Mouse (Mus musculus) lung, embryonic 14.5 days (tissue): ENCODE data around the gene Nmnat1. TPM values are rescaled to one million over a fixed set of nuclear protein-coding genes. Genes with fewer than 3 reads are reported as not detected.
"Not testable (repeated sequence)": the region's sequence is repeated elsewhere in the genome, so short reads cannot be mapped to it uniquely, and the experiment has no call there.

Experiments
- ATAC-seq: fragments of 200-750 bp; cut with Nextera tagmentation; 2 replicates; pipeline ENCODE4 v1.8.0; 2017; ENCODE audit warnings: mild to moderate bottlenecking, moderate TSS enrichment, moderate library complexity; ENCODE audit not compliant: insufficient read depth
- DNase-seq: peaks from one replicate; pipeline ENCODE4 v3.0.0-alpha.2; 2015
- H3K27ac ChIP-seq: fragments of 300-500 bp; sonication (generic); 2 replicates; pipeline ENCODE4 v1.5.1; 2014; ENCODE audit warnings: low read depth, mild to moderate bottlenecking, moderate library complexity
- H3K27me3 ChIP-seq: fragments of 300-500 bp; sonication (generic); 2 replicates; pipeline ENCODE4 v1.6.1; 2014; ENCODE audit warnings: low read length, control low read depth; ENCODE audit not compliant: insufficient read depth
- H3K36me3 ChIP-seq: fragments of 300-500 bp; sonication (generic); 2 replicates; pipeline ENCODE4 v1.6.1; 2014; ENCODE audit warnings: control low read depth; ENCODE audit not compliant: insufficient read depth
- H3K4me1 ChIP-seq: fragments of 300-500 bp; sonication (generic); 2 replicates; pipeline ENCODE4 v1.6.1; 2014; ENCODE audit warnings: antibody characterized with exemption, control low read depth; ENCODE audit not compliant: insufficient read depth
- H3K4me2 ChIP-seq: fragments of 300-500 bp; sonication (generic); 2 replicates; pipeline ENCODE4 v1.6.1; 2014; ENCODE audit warnings: mild to moderate bottlenecking
- H3K4me3 ChIP-seq: fragments of 300-500 bp; sonication (generic); 2 replicates; pipeline ENCODE4 v1.5.1; 2014; ENCODE audit warnings: low read depth, low read length
- H3K9ac ChIP-seq: fragments of 300-500 bp; sonication (generic); 2 replicates; pipeline ENCODE4 v1.6.1; 2014
- H3K9me3 ChIP-seq: fragments of 300-500 bp; sonication (generic); 2 replicates; pipeline ENCODE4 v1.6.1; 2016; ENCODE audit warnings: low read depth, low read length, control low read depth
- CTCF ChIP-seq: IDR thresholded peaks from 2 replicates; pipeline ENCODE4 v1.5.1; 2016; ENCODE audit warnings: antibody characterized with exemption, low read depth
- WGBS: fragments of 180-500 bp; shearing (Covaris S2); extraction: QIAGEN DNeasy Blood & Tissue Kit; methylation state at CpG from one replicate; pipeline ENCODE4 v1.1.7; 2014; 5-methylcytosine and 5-hydroxymethylcytosine counted together
- polyA plus RNA-seq: library from polyadenylated mRNA; unstranded; fragments of >200 nt; fragmentation: Nextera tagmentation; extraction: Ambion mirVana; gene quantifications from 2 replicates; pipeline ENCODE4 v1.2.1, GENCODE M21; 2014

Gene Nmnat1
- polyA plus RNA-seq, 1 experiment from 2014 or later = 12.5 TPM

- ATAC-seq = no peak
- peak overlapping the region; percentile 66 for H3K4me2 ChIP-seq
Observed at GRCm38 (mm10) chr4:149444465-149444864, 40.5 kb downstream of the Nmnat1 start.

GRCm38 (mm10) chr4:149442436-149442835, 42.6 kb downstream of the Nmnat1 start:
- peak overlapping the region; percentile 50; the same call in 1 of the 2 replicates for H3K27ac ChIP-seq
- no peak overlapping the region for H3K4me2 ChIP-seq
- H3K36me3 ChIP-seq = no peaks in the 10 kb centered on the region
- H3K27me3 ChIP-seq = no peaks in the 10 kb centered on the region
- H3K9ac ChIP-seq = no peak overlapping the region
- no peak for ATAC-seq
- DNase-seq = peak; percentile 66
- 0 out of 2 replicates have a peak, but pooled peaks cover 2% of the 10 kb centered on the region for H3K4me1 ChIP-seq
- no peaks in the 10 kb centered on the region for H3K9me3 ChIP-seq
- H3K4me3 ChIP-seq = no peak overlapping the region
- WGBS = 18% methylated on average over 3 of the region's 3 CpGs
- no peak for TF ChIP-seq CTCF

More at GRCm38 (mm10) chr4:149444465-149444864, 40.5 kb downstream of the Nmnat1 start:
- peak overlapping the region; percentile 94; the same call in 1 of the 2 replicates for H3K27ac ChIP-seq
- H3K36me3 ChIP-seq = no peaks in the 10 kb centered on the region
- H3K4me3 ChIP-seq = peak overlapping the region; percentile 29; the same call in 1 of the 2 replicates
- no peak for DNase-seq
- no peaks in the 10 kb centered on the region for H3K27me3 ChIP-seq
- H3K9me3 ChIP-seq = no peaks in the 10 kb centered on the region
- no peak for TF ChIP-seq CTCF
- peak overlapping the region; percentile 60 for H3K9ac ChIP-seq
- 0 out of 2 replicates have a peak, but pooled peaks cover 2% of the 10 kb centered on the region for H3K4me1 ChIP-seq
- 36% methylated on average over 1 of the region's 1 CpGs for WGBS

GRCm38 (mm10) chr4:149440576-149440975, 44.4 kb downstream of the Nmnat1 start:
- Histone ChIP-seq H3K4me3 (no peak overlapping the region), H3K27me3 (no peaks in the 10 kb centered on the region), H3K4me2 (no peak overlapping the region), H3K27ac (no peak overlapping the region), H3K4me1 (0 out of 2 replicates have a peak, but pooled peaks cover 2% of the 10 kb centered on the region), H3K36me3 (no peaks in the 10 kb centered on the region), H3K9ac (no peak overlapping the region), H3K9me3 (no peaks in the 10 kb centered on the region)
- no peak for TF ChIP-seq CTCF
- WGBS = 67% methylated on average over 8 of the region's 8 CpGs
- DNase-seq = no peak
- no peak for ATAC-seq

GRCm38 (mm10) chr4:149431887-149432286, 53.1 kb downstream of the Nmnat1 start:
- not testable (repeated sequence) for H3K9me3 ChIP-seq, H3K4me1 ChIP-seq, H3K9ac ChIP-seq, H3K4me2 ChIP-seq, H3K27me3 ChIP-seq, DNase-seq, ATAC-seq, H3K4me3 ChIP-seq, H3K27ac ChIP-seq, H3K36me3 ChIP-seq
- WGBS = 82% methylated on average over 1 of the region's 1 CpGs

GRCm38 (mm10) chr4:149429592-149429991, 55.4 kb downstream of the Nmnat1 start:
- TF ChIP-seq CTCF = no peak
- 78% methylated on average over 5 of the region's 5 CpGs for WGBS
- DNase-seq (no peak), ATAC-seq (no peak)
- no peaks in the 10 kb centered on the region for H3K27me3 ChIP-seq
- no peaks in the 10 kb centered on the region for H3K36me3 ChIP-seq
- no peak overlapping the region for H3K4me2 ChIP-seq
- no peaks in the 10 kb centered on the region for H3K9me3 ChIP-seq
- H3K9ac ChIP-seq = no peak overlapping the region
- H3K27ac ChIP-seq = no peak overlapping the region
- H3K4me3 ChIP-seq = no peak overlapping the region
- no peaks in the 10 kb centered on the region for H3K4me1 ChIP-seq

GRCm38 (mm10) chr4:149426325-149427199, 58.4 kb downstream of the Nmnat1 start, which contains the start of gene Ube4b:
Gene Ube4b (minus strand): TSS chr4:149426749.
- WGBS = under 1% methylated on average over 47 of the region's 50 CpGs
- peak within 1 kb of the TSS; percentile 98 for H3K27ac ChIP-seq
- H3K4me3 ChIP-seq = peak within 1 kb of the TSS; percentile 98

GRCm38 (mm10) chr4:149425801-149426292, 59.2 kb downstream of the Nmnat1 start:
- H3K27me3 ChIP-seq = no peaks in the 10 kb centered on the region
- DNase-seq = no peak
- TF ChIP-seq CTCF = no peak
- H3K4me1 ChIP-seq = no peaks in the 10 kb centered on the region
- H3K36me3 ChIP-seq = 0 out of 2 replicates have a peak, but pooled peaks cover 4% of the 10 kb centered on the region
- peak overlapping the region; percentile 98 for H3K27ac ChIP-seq
- peak; percentile 75 for ATAC-seq
- WGBS = under 1% methylated on average over 35 of the region's 35 CpGs
- no peaks in the 10 kb centered on the region for H3K9me3 ChIP-seq
- H3K9ac ChIP-seq = peak overlapping the region; percentile 94
- peak overlapping the region; percentile 98 for H3K4me3 ChIP-seq
- H3K4me2 ChIP-seq = peak overlapping the region; percentile 66

More at GRCm38 (mm10) chr4:149426325-149427199, 58.4 kb downstream of the Nmnat1 start, which contains the start of gene Ube4b:
- H3K36me3 ChIP-seq = 0 out of 2 replicates have a peak, but pooled peaks cover 4% of the 10 kb centered on the region
- no peak for TF ChIP-seq CTCF
- H3K4me2 ChIP-seq = peak within 1 kb of the TSS; percentile 66
- ATAC-seq = peak; percentile 95
- no peaks in the 10 kb centered on the region for H3K4me1 ChIP-seq
- DNase-seq = peak; percentile 100
- peak within 1 kb of the TSS; percentile 94 for H3K9ac ChIP-seq
- H3K27me3 ChIP-seq = no peaks in the 10 kb centered on the region
- H3K9me3 ChIP-seq = no peaks in the 10 kb centered on the region
